Mouse (Mus musculus) bone marrow, adult 2 months (tissue): ENCODE results near the gene Selenon.

Source experiments
- CTCF ChIP-seq: fragments of 200-500 bp; IDR thresholded peaks from 2 replicates; pipeline ENCODE4 v1.5.1; 2011; ENCODE audit warnings: low read length, control low read depth; ENCODE audit not compliant: control insufficient read depth, insufficient read depth
- POLR2A ChIP-seq: fragments of 200-500 bp; IDR thresholded peaks from 2 replicates; pipeline ENCODE4 v1.6.1; 2011; ENCODE audit warnings: low read depth, mild to moderate bottlenecking, control low read depth, low read length, borderline replicate concordance; ENCODE audit not compliant: control insufficient read depth

DNA sequence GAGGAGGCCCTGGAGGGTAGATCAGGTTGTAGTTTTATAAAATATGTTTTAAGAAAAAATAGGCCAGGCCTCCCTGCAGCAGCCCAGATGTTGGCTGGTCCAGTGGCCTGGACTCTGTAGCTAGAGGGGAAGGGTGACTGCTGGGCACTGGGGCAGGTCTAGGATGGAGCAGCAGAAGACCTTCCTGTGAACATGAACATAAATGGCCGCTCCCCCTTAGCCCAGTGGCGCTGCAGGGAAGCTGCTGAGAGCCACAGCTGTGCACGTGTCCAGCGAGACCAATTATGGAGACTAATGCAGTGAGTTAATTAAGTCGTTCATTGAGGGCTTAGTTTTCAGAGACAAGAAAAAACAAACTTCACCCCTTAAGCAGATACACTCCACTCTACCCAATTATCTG is 26.2 kb downstream of the Selenon start:
- TF ChIP-seq CTCF (no peak), POLR2A (no peak)
